Mouse (Mus musculus): Measurements from ENCODE around the gene Slc22a12. TPM values are rescaled to one million over a fixed set of nuclear protein-coding genes. Genes with fewer than 3 reads are reported as not detected.

The Slc22a12 gene
- total and polyA plus RNA-seq, 3 experiments: not detected

DNA sequence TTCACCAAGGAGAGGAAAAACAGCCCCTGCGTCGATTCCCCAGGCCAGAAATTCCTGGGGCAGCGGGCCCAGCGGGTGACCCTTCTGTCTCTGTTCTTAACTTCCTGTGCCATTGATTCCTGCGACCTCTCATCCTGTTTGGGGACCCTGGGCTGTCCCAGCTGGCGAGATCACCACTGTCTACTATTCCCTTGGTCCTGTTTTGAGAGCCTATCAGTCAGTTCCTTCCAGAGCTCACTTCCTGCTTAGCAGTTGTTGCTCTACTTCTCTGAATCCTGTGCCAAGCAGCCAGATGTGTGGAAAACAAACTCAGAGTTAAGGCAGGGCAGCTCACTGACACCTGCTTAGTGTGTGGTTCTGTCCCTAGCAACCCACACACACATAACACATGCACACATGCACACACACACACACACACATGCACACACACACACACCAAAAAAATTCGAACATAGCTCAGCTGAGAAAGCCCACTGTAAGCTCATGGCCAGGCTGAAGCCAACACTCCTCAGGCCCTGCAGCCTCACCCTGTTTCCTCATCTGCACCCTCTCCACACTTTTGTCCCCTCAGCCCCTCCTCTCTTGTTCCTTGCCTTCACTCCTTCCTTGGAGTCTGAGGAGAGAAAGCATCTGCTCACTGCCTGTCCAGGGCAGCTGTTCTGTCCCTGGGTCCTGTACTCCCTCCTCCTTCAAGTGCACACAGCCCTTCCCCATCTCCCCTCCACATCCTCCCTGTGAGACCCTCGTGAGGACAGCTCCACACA, 11.2 kb upstream of the Slc22a12 start:
- peak; percentile 74 for DNase-seq (ENCODE audit: low read depth, low spot score)
- no peaks in the 10 kb centered on the region for H3K79me2 ChIP-seq (ENCODE audit: control insufficient read depth, insufficient read depth, low read length, poor library complexity)
- H3K27ac ChIP-seq (ENCODE audit: control insufficient read depth, low read depth, low read length): peak overlapping the region; percentile 76
- peaks cover 0 to 9% of the 10 kb centered on the region in 2 experiments; a peak in 1 of 4 replicates for H3K4me1 ChIP-seq (ENCODE audit: control insufficient read depth in 1 of 2, insufficient read depth in 2 of 2, low read length in 2 of 2)
- TF ChIP-seq ETS1 (IDR thresholded peaks at IDR 0.05; ENCODE audit: low read depth, low read length): 0 out of 2 replicates have a peak, but pooled peaks have one; percentile 34
- peak in 1 of 2 experiments; percentile 20; a peak in 2 of 4 replicates for TF ChIP-seq EP300 (IDR thresholded peaks at IDR 0.05; ENCODE audit: low read depth in 1 of 2, low read length in 2 of 2)
- peak; percentile 64; the same call in 1 of the 2 replicates for TF ChIP-seq ELF1 (IDR thresholded peaks at IDR 0.05; ENCODE audit: low read depth, low read length)
- no peak for TF ChIP-seq ZC3H11A (IDR thresholded peaks at IDR 0.05; ENCODE audit: low read depth, low read length)
- TF ChIP-seq MXI1 (IDR thresholded peaks at IDR 0.05; ENCODE audit: low read depth, low read length): 0 out of 2 replicates have a peak, but pooled peaks have one; percentile 33
- no peaks in the 10 kb centered on the region for H3K9me3 ChIP-seq (replicated peaks; ENCODE audit: insufficient read depth, low read length)
- peak overlapping the region; percentile 31 to 49; a peak in 3 of 4 replicates for H3K4me3 ChIP-seq (ENCODE audit: control insufficient read depth in 1 of 2, insufficient read depth in 1 of 2, low read depth in 2 of 2, low read length in 2 of 2)
- H3K36me3 ChIP-seq (ENCODE audit: control insufficient read depth in 1 of 2, insufficient read depth in 2 of 2, low read length in 2 of 2): no peaks in the 10 kb centered on the region
- H3K9ac ChIP-seq (ENCODE audit: control insufficient read depth, low read depth, low read length, poor library complexity, severe bottlenecking): peak overlapping the region; percentile 38
- no peaks in the 10 kb centered on the region for H3K27me3 ChIP-seq (ENCODE audit: control insufficient read depth in 1 of 2, insufficient read depth in 2 of 2, low read length in 2 of 2)

- Histone ChIP-seq H3K9ac (ENCODE audit: control insufficient read depth, low read depth, low read length, poor library complexity, severe bottlenecking) (peak overlapping the region; percentile 38), H3K4me3 (ENCODE audit: control insufficient read depth in 1 of 2, insufficient read depth in 1 of 2, low read depth in 2 of 2, low read length in 2 of 2) (peak overlapping the region; percentile 31 to 58), H3K27me3 (ENCODE audit: control insufficient read depth in 1 of 2, insufficient read depth in 2 of 2, low read length in 2 of 2) (no peaks in the 10 kb centered on the region), H3K27ac (ENCODE audit: control insufficient read depth, low read depth, low read length) (peak overlapping the region; percentile 76), H3K79me2 (ENCODE audit: control insufficient read depth, insufficient read depth, low read length, poor library complexity) (no peaks in the 10 kb centered on the region), H3K36me3 (ENCODE audit: control insufficient read depth in 1 of 2, insufficient read depth in 2 of 2, low read length in 2 of 2) (no peaks in the 10 kb centered on the region), H3K9me3 (replicated peaks; ENCODE audit: insufficient read depth, low read length) (no peaks in the 10 kb centered on the region), H3K4me1 (ENCODE audit: control insufficient read depth in 1 of 2, insufficient read depth in 2 of 2, low read length in 2 of 2) (peaks cover 0 to 9% of the 10 kb centered on the region in 2 experiments; a peak in 1 of 4 replicates)
- peak; percentile 82 for DNase-seq (ENCODE audit: low read depth, low spot score)
- TF ChIP-seq MAX (IDR thresholded peaks at IDR 0.05; ENCODE audit: low read length) (0 out of 2 replicates have a peak, but pooled peaks have one; percentile 19), ELF1 (IDR thresholded peaks at IDR 0.05; ENCODE audit: low read depth, low read length) (peak; percentile 61; the same call in 1 of the 2 replicates), POLR2A (IDR thresholded peaks at IDR 0.05; ENCODE audit: control insufficient read depth in 1 of 2, insufficient read depth in 1 of 2, low read depth in 1 of 2, low read length in 2 of 2, poor library complexity in 1 of 2) (peak in 1 of 2 experiments; percentile 1; a peak in 1 of 4 replicates), KAT2A (conservative IDR thresholded peaks at IDR 0.05; ENCODE audit: low read depth, low read length) (no peak), TBP (IDR thresholded peaks at IDR 0.05; ENCODE audit: low read depth, low read length) (no peak), JUND (IDR thresholded peaks at IDR 0.05; ENCODE audit: low read depth, low read length) (no peak), EP300 (IDR thresholded peaks at IDR 0.05; ENCODE audit: low read depth in 1 of 2, low read length in 2 of 2) (peak; percentile 7 to 18; a peak in 2 of 4 replicates), TAL1 (IDR thresholded peaks at IDR 0.05; ENCODE audit: low read length) (no peak), TCF12 (IDR thresholded peaks at IDR 0.05; ENCODE audit: low read depth, low read length) (0 out of 2 replicates have a peak, but pooled peaks have one; percentile 29), ZNF384 (IDR thresholded peaks at IDR 0.05; ENCODE audit: low read depth, low read length) (peak; percentile 83)
These were observed 10.3 kb upstream of the Slc22a12 start for GRCm38 (mm10) chr19:6553174-6553573.
